Mouse (Mus musculus) lung, adult 2 months (tissue): ENCODE data around the gene Mkln1.

Experiments used
- CTCF ChIP-seq: fragments of 200-500 bp; IDR thresholded peaks from 2 replicates; pipeline ENCODE4 v1.5.1; 2011; ENCODE audit warnings: mild to moderate bottlenecking, low read length, control low read depth; ENCODE audit not compliant: insufficient read depth
- POLR2A ChIP-seq: fragments of 200-500 bp; IDR thresholded peaks from 2 replicates; pipeline ENCODE4 v1.6.1; 2011; ENCODE audit warnings: low read depth, mild to moderate bottlenecking, control low read depth, low read length, borderline replicate concordance; ENCODE audit errors: extremely low read depth

GRCm38 (mm10) chr6:31525231-31525900 is 126.8 kb downstream of the Mkln1 start:
- peak; percentile 92 for TF ChIP-seq CTCF
- no peak for TF ChIP-seq POLR2A
